ENCODE assay signal across 7 mouse cellular contexts in the genomic region with DNA sequence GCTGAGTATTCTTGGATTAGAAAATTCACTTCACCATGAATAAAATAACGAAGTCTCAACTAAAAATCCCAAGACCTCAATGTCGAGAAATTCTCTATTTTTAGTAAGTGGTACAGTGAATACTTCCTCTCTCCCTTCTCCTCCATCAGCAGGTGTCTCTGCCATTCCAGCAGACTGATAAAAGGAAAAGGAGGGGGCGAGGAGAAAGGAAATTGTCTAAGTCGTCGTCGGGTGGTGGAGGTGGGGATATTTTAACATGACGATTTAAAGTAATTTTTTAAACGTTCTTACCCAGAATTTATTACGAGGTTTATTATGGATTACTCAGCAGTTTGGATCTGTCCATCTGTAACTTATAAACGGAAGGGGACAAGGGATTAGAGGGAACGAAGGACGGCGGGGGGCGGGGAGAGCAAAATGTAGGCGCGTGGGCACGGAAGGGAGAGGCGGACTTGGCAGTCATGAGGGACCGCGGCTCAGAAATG. TPM values are rescaled to one million over a fixed set of nuclear protein-coding genes. Genes with fewer than 3 reads are reported as not detected.
DNase-seq lines count a peak whose midpoint lies in the region; ATAC-seq lines count a peak whose summit lies in the region.

No protein-coding gene starts in this region.

- peak overlapping the region; percentile 86 for H3K4me2 ChIP-seq in hindbrain, embryonic 11.5 days (replicated peaks; ENCODE audit: low read depth, low read length)

- H3K36me3 ChIP-seq in embryonic facial prominence, embryonic 10.5 days (replicated peaks) = no peaks in the 10 kb centered on the region
- no peaks in the 10 kb centered on the region for H3K36me3 ChIP-seq in hindbrain, embryonic 11.5 days (ENCODE audit: control insufficient read depth, insufficient read depth, low read length)

- H3K4me1 ChIP-seq in embryonic facial prominence, embryonic 10.5 days = peaks cover 8% of the 10 kb centered on the region
- no peaks in the 10 kb centered on the region; the same call in 1 of the 2 replicates for H3K4me1 ChIP-seq in hindbrain, embryonic 11.5 days (replicated peaks; ENCODE audit: control insufficient read depth, insufficient read depth, low read length)

- H3K9ac ChIP-seq in hindbrain, embryonic 11.5 days (ENCODE audit: low read depth, low read length) = peak overlapping the region; percentile 58

- H3K9me3 ChIP-seq in embryonic facial prominence, embryonic 10.5 days = no peaks in the 10 kb centered on the region
- H3K9me3 ChIP-seq in hindbrain, embryonic 11.5 days (ENCODE audit: control insufficient read depth, low read length) = no peaks in the 10 kb centered on the region

- 8% methylated on average over 20 of the region's 20 CpGs for WGBS in embryonic facial prominence, embryonic 10.5 days
- 5% methylated on average over 20 of the region's 20 CpGs for WGBS in hindbrain, embryonic 11.5 days

- DNase-seq in left cerebral cortex, postnatal 25 days (ENCODE audit: low spot score in 2 of 2) = peak; percentile 51 to 75
- DNase-seq in left cerebral cortex, postnatal 14 days (ENCODE audit: low spot score in 2 of 2) = no peak
- DNase-seq in embryonic facial prominence, embryonic 10.5 days (ENCODE audit: low spot score) = no peak
- no peak for DNase-seq in hindbrain, embryonic 11.5 days (ENCODE audit: low spot score)
- DNase-seq in ovary, postnatal 10 days (ENCODE audit: low spot score) = no peak
- no peak for DNase-seq in layer of hippocampus, adult 9-11 months

- intact Hi-C loops in left cerebral cortex, postnatal 25 days (cut with DNase I) = loop anchor here (1.0 to 5.0 kb wide), 2 partner anchors 82 to 279 kb away; partner anchors contain the start of gene Tnks2
- intact Hi-C loops in left cerebral cortex, postnatal 14 days (cut with DNase I) = loop anchor here (2.0 to 10.0 kb wide), 2 partner anchors 15 to 449 kb away; no protein-coding TSS in a partner anchor

- peak overlapping the region; percentile 83; the same call in 1 of the 2 replicates for H3K27ac ChIP-seq in embryonic facial prominence, embryonic 10.5 days (replicated peaks)
- H3K27ac ChIP-seq in hindbrain, embryonic 11.5 days (ENCODE audit: low read depth, low read length) = no peak overlapping the region

- H3K4me3 ChIP-seq in embryonic facial prominence, embryonic 10.5 days = peak overlapping the region; percentile 81
- H3K4me3 ChIP-seq in hindbrain, embryonic 11.5 days (ENCODE audit: low read depth, low read length) = peak overlapping the region; percentile 59

- H3K27me3 ChIP-seq in embryonic facial prominence, embryonic 10.5 days (replicated peaks; ENCODE audit: low read depth, poor library complexity, severe bottlenecking) = peaks cover 41% of the 10 kb centered on the region
- peaks cover 3% of the 10 kb centered on the region; the same call in 1 of the 2 replicates for H3K27me3 ChIP-seq in hindbrain, embryonic 11.5 days (ENCODE audit: control insufficient read depth, insufficient read depth, low read length)

- no peak for ATAC-seq in hindbrain, embryonic 11.5 days (ENCODE audit: low FRiP score)
- ATAC-seq in megakaryocyte, adult 5-6 weeks (ENCODE audit: poor library complexity, severe bottlenecking) = peak; percentile 43

RNA-seq across cellular contexts. Expression of gene Hectd2, which starts 0.8 kb away (rescaled TPM):
- total RNA-seq in left cerebral cortex, postnatal 25 days (2021) = 10 to 100 TPM; 21.9 to 25.4 TPM
- 10 to 100 TPM; 28.6 to 32.5 TPM for total RNA-seq in left cerebral cortex, postnatal 14 days (2021)
- 2.2 and 2.3 TPM in 2 replicates for polyA plus RNA-seq in embryonic facial prominence, embryonic 10.5 days (2016; fragmentation: Nextera tagmentation; extraction: Ambion mirVana)
- 9.3 and 10.9 TPM in 2 replicates for polyA plus RNA-seq in hindbrain, embryonic 11.5 days (2014; fragmentation: Nextera tagmentation; extraction: Ambion mirVana)
- total RNA-seq in megakaryocyte, adult 5-6 weeks (2015) = 0.87 and 1.0 TPM in 2 replicates
- 0.61 and 0.70 TPM in 2 replicates for total RNA-seq in megakaryocyte, adult 5-6 weeks (2017)

Comparison
In these comparisons a context has a peak if more than half of its experiments do, and no peak if none do; other contexts are left out.
1. DNase-seq: peak in left cerebral cortex, postnatal 25 days (2 of 2); none in left cerebral cortex, postnatal 14 days (0 of 2), embryonic facial prominence, embryonic 10.5 days (single experiment), hindbrain, embryonic 11.5 days (single experiment), ovary, postnatal 10 days (single experiment) and layer of hippocampus, adult 9-11 months (single experiment).
2. RNA of gene Hectd2, which starts 0.8 kb away (total RNA-seq): 28.6 to 32.5 TPM in left cerebral cortex, postnatal 14 days and 21.9 to 25.4 TPM in left cerebral cortex, postnatal 25 days; 0.61 to 1.0 TPM in megakaryocyte, adult 5-6 weeks; every median in the first group is over 10 times any median in the second.